Mouse (Mus musculus) lung, embryonic 14.5 days (tissue): ENCODE results near the gene Cfap46. TPM values are rescaled to one million over a fixed set of nuclear protein-coding genes. Genes with fewer than 3 reads are reported as not detected.

ENCODE experiments used
- ATAC-seq: fragments of 200-750 bp; cut with Nextera tagmentation; 2 replicates; pipeline ENCODE4 v1.8.0; 2017; ENCODE audit warnings: mild to moderate bottlenecking, moderate TSS enrichment, moderate library complexity; ENCODE audit not compliant: insufficient read depth
- DNase-seq: peaks from one replicate; pipeline ENCODE4 v3.0.0-alpha.2; 2015
- H3K27ac ChIP-seq: fragments of 300-500 bp; sonication (generic); 2 replicates; pipeline ENCODE4 v1.5.1; 2014; ENCODE audit warnings: low read depth, mild to moderate bottlenecking, moderate library complexity
- H3K27me3 ChIP-seq: fragments of 300-500 bp; sonication (generic); 2 replicates; pipeline ENCODE4 v1.6.1; 2014; ENCODE audit warnings: low read length, control low read depth; ENCODE audit not compliant: insufficient read depth
- H3K36me3 ChIP-seq: fragments of 300-500 bp; sonication (generic); 2 replicates; pipeline ENCODE4 v1.6.1; 2014; ENCODE audit warnings: control low read depth; ENCODE audit not compliant: insufficient read depth
- H3K4me1 ChIP-seq: fragments of 300-500 bp; sonication (generic); 2 replicates; pipeline ENCODE4 v1.6.1; 2014; ENCODE audit warnings: antibody characterized with exemption, control low read depth; ENCODE audit not compliant: insufficient read depth
- H3K4me2 ChIP-seq: fragments of 300-500 bp; sonication (generic); 2 replicates; pipeline ENCODE4 v1.6.1; 2014; ENCODE audit warnings: mild to moderate bottlenecking
- H3K4me3 ChIP-seq: fragments of 300-500 bp; sonication (generic); 2 replicates; pipeline ENCODE4 v1.5.1; 2014; ENCODE audit warnings: low read depth, low read length
- H3K9ac ChIP-seq: fragments of 300-500 bp; sonication (generic); 2 replicates; pipeline ENCODE4 v1.6.1; 2014
- H3K9me3 ChIP-seq: fragments of 300-500 bp; sonication (generic); 2 replicates; pipeline ENCODE4 v1.6.1; 2016; ENCODE audit warnings: low read depth, low read length, control low read depth
- CTCF ChIP-seq: IDR thresholded peaks from 2 replicates; pipeline ENCODE4 v1.5.1; 2016; ENCODE audit warnings: antibody characterized with exemption, low read depth
- WGBS: fragments of 180-500 bp; shearing (Covaris S2); extraction: QIAGEN DNeasy Blood & Tissue Kit; methylation state at CpG from one replicate; pipeline ENCODE4 v1.1.7; 2014; 5-methylcytosine and 5-hydroxymethylcytosine counted together
- polyA plus RNA-seq: library from polyadenylated mRNA; unstranded; fragments of >200 nt; fragmentation: Nextera tagmentation; extraction: Ambion mirVana; gene quantifications from 2 replicates; pipeline ENCODE4 v1.2.1, GENCODE M21; 2014

The Cfap46 gene
- polyA plus RNA-seq, 1 experiment from 2014 or later = 0.13 TPM

DNA sequence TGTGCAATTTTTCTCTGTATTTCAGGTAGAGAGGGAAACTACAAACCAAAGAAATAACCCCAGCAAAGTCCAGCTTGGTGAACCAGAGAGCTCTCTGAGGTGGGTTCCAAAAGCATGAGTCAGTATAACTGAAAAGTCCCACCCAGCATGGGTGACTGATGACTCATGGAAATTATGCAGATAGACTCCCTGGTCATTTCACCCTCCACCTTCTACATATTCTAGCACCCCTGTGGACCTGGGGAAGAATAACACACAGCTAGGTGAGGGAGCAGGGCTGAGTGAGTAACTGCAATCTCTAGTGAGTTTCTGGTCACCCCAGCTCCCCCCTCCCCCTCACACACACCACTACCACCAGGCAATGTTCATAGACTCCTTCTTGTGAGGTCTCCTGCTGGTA, 28.2 kb upstream of the Cfap46 start:
- no peak for TF ChIP-seq CTCF

DNA sequence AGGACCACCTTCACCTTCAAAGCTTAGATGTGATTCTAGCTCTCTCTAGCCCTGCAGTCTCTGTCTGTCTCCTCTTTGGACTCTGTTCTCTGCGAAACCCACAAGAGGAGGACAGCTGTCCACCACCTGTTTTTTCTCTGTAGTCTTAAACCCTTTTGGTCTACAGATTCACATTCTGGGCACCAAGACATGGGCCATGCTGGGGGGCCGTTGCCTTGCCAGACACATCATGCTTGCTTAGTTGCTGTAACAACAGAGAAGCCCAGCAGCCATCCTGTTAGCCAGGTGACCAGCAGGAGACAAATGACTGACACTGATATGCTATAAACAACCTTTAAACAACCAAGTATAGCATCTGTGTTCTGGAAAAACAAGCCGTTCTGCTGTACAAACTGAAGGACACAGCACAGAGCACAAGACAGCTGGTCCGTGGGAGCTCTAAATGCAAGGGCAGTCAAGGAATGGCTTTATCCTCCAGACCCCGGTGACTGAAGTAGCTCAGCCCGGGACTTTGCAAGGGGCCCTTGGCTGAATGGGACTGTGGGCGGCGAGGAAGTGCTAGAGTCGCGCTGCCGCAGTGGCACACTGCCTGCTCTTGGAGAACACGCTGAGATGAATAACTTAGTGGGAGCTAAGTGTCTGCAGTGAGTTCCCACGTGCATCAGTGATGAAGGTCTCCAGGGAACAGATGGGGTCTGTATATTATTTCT, 22.9 kb upstream of the Cfap46 start:
- H3K4me2 ChIP-seq = no peak overlapping the region
- H3K4me3 ChIP-seq = no peak overlapping the region
- no peak for TF ChIP-seq CTCF
- no peaks in the 10 kb centered on the region for H3K27me3 ChIP-seq
- DNase-seq = no peak
- no peak overlapping the region for H3K27ac ChIP-seq
- no peak for ATAC-seq
- H3K9ac ChIP-seq = no peak overlapping the region
- WGBS = 38% methylated on average over 13 of the region's 13 CpGs
- H3K36me3 ChIP-seq = no peaks in the 10 kb centered on the region
- no peaks in the 10 kb centered on the region for H3K9me3 ChIP-seq
- H3K4me1 ChIP-seq = no peaks in the 10 kb centered on the region

More for the DNA sequence above, 28.2 kb upstream of the Cfap46 start:
- H3K4me2 ChIP-seq = no peak overlapping the region
- H3K4me3 ChIP-seq = no peak overlapping the region
- no peak overlapping the region for H3K27ac ChIP-seq
- ATAC-seq (no peak), DNase-seq (no peak)
- no peaks in the 10 kb centered on the region for H3K9me3 ChIP-seq
- no peak overlapping the region for H3K9ac ChIP-seq
- no peaks in the 10 kb centered on the region for H3K36me3 ChIP-seq
- H3K27me3 ChIP-seq = no peaks in the 10 kb centered on the region
- H3K4me1 ChIP-seq = no peaks in the 10 kb centered on the region

DNA sequence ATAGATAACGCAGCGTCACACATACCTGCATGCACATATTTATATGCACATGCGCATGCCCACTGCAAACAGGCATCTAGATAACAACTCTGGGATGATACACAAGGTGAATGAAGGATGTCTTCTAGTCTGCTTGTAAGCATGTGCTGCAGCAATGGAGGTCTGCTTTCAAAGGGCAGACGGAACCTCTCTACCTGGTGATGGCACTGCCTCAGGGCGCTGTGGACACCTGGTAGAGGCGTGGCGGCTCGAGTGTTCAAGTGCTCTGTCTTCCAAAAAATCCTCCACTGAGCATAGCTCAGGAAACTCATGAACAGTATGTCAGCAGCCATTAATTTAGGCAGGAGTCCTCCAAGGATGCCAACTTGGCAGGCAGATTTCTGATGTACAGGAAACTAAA, 22.2 kb upstream of the Cfap46 start:
- Histone ChIP-seq H3K4me2 (no peak overlapping the region), H3K4me3 (no peak overlapping the region), H3K36me3 (no peaks in the 10 kb centered on the region), H3K27ac (no peak overlapping the region), H3K9ac (no peak overlapping the region), H3K4me1 (no peaks in the 10 kb centered on the region), H3K9me3 (no peaks in the 10 kb centered on the region), H3K27me3 (no peaks in the 10 kb centered on the region)
- DNase-seq = no peak
- no peak for TF ChIP-seq CTCF
- no peak for ATAC-seq
- 89% methylated on average over 8 of the region's 8 CpGs for WGBS

DNA sequence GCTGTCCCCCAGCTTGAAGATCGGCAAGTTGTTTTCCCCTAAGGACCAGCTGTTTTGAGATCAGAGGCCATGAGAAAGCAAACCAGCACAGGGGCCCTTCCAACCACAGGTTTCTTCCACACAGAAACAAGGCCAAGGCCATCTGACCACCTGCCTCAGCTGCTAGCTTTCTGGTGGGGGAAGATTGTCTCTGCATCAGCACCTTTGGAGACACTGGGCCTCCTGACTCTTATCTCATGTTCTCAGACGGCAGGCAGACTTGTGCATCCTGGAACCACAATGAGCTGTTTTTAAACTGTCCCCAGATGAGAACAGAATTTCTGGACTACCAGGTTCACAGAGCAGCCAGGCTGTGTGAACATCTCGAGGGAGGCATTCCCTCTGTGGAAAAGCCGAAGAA, 21.5 kb upstream of the Cfap46 start:
- 60% methylated on average over 4 of the region's 4 CpGs for WGBS
- H3K4me2 ChIP-seq = no peak overlapping the region
- ATAC-seq (no peak), DNase-seq (no peak)
- H3K4me3 ChIP-seq = no peak overlapping the region
- no peaks in the 10 kb centered on the region for H3K9me3 ChIP-seq
- TF ChIP-seq CTCF = no peak
- no peak overlapping the region for H3K9ac ChIP-seq
- no peaks in the 10 kb centered on the region for H3K36me3 ChIP-seq
- no peaks in the 10 kb centered on the region for H3K27me3 ChIP-seq
- H3K27ac ChIP-seq = no peak overlapping the region
- no peaks in the 10 kb centered on the region for H3K4me1 ChIP-seq

DNA sequence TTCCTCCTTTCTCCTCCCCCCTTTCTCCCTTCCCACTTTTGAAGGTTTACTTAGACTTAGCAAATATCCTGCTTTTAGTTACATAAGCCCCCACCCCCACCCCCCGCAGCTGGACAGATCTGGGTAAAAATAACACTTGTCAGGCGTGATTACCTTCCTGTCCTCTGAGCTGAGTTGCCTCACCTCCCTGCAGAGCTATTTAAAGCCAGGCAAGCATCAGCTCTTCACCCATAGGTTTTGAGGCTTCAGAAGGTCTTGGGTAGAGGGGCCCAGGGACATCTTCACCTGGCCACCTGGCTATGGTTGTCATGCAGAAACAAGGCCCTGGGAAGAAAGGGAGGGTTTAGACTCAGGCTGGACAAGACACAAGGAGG, 20.2 kb upstream of the Cfap46 start:
- H3K4me3 ChIP-seq = no peak overlapping the region
- H3K27ac ChIP-seq = no peak overlapping the region
- 4% methylated on average over 2 of the region's 2 CpGs for WGBS
- H3K9me3 ChIP-seq = no peaks in the 10 kb centered on the region
- no peaks in the 10 kb centered on the region for H3K27me3 ChIP-seq
- DNase-seq = no peak
- no peak for ATAC-seq
- no peak overlapping the region for H3K9ac ChIP-seq
- H3K4me2 ChIP-seq = no peak overlapping the region
- no peaks in the 10 kb centered on the region for H3K4me1 ChIP-seq
- no peaks in the 10 kb centered on the region for H3K36me3 ChIP-seq
- no peak for TF ChIP-seq CTCF

DNA sequence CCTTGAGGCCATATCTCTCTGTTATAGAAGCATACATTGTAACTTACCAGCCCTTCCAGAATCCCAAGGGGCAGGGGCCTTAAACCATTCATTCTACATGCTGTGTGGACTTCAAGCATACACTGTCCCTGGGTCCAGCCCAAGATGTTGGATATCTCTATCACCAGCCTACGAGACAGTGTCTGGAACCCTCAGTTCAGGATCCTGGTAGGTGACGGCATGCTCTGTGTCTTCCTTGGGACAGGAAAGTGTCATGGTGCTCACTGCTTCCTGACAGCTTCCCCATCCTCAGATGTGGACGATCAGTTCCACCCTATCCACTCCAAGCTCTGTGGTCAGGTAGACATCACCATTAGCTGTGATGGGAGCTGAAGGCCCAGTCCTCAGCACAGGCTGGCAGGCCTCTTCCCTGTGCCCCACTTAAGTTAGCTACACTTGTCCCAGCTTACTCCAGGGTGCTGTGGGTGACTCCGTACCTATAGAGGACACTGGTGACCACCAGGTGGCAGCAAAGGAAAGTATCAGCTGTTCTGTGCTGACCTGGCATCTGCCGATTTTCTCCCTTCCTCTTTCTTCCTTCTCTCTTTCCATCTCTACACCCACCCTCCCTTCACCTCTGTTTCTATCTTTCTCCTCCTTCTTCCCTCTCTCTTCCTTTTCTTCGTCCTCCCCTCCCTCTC, 19.7 kb upstream of the Cfap46 start:
- DNase-seq (peak; percentile 92), ATAC-seq (peak; percentile 87)
- no peaks in the 10 kb centered on the region for H3K36me3 ChIP-seq
- no peak overlapping the region for H3K27ac ChIP-seq
- 26% methylated on average over 6 of the region's 6 CpGs for WGBS
- no peak overlapping the region for H3K4me2 ChIP-seq
- peak; percentile 92 for TF ChIP-seq CTCF
- H3K9ac ChIP-seq = no peak overlapping the region
- H3K9me3 ChIP-seq = no peaks in the 10 kb centered on the region
- H3K4me3 ChIP-seq = no peak overlapping the region
- no peaks in the 10 kb centered on the region for H3K27me3 ChIP-seq
- no peaks in the 10 kb centered on the region for H3K4me1 ChIP-seq

DNA sequence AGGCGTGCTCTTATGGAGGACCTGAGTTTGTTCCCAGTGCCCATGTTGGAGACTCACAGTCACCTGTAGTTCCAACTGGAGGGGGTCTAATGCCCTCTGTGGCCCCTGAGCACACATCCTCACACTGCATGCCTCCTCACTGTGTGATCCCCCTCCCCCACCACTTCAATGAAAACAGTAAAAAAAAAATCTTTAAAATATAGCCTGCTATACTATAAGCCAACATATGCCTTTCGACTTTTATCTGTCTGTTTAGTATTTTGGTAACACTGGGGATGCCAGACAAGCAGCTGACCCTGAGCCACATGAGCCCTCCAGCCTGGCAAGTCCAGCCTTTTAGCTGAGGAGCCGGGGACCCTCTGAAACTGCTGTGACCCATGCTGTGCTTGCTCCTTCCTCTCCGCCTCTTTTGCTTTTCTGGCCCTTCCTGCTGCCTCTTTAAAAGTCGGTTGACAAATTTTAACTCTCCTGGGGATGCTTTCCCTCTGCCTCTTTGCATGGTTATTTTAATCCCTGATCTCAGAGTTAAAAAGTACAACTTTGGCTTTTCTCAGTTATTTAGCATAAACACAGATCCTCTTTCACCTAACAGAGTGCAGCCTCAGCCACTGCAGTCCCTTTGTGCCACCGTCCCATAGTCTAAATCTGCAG, 18.2 kb upstream of the Cfap46 start:
- no peak for TF ChIP-seq CTCF
- Histone ChIP-seq H3K4me2 (no peak overlapping the region), H3K27me3 (no peaks in the 10 kb centered on the region), H3K27ac (no peak overlapping the region), H3K4me1 (no peaks in the 10 kb centered on the region), H3K9me3 (no peaks in the 10 kb centered on the region), H3K4me3 (no peak overlapping the region), H3K36me3 (no peaks in the 10 kb centered on the region), H3K9ac (no peak overlapping the region)
- 38% methylated on average over 6 of the region's 6 CpGs for WGBS
- ATAC-seq (no peak), DNase-seq (no peak)
